Mouse (Mus musculus) urinary bladder, postnatal 36 days (tissue): ENCODE results near the gene Tmx4.
"Not testable (repeated sequence)": the region's sequence is repeated elsewhere in the genome, so short reads cannot be mapped to it uniquely, and the experiment has no call there.

Experiments used
- DNase-seq, 2 experiments: peaks; one replicate each; pipeline ENCODE4 v3.0.0; 2022; ENCODE audit warnings: low spot score in 2 of 2, mixed read lengths in 1 of 2

Gene Tmx4

GRCm38 (mm10) chr2:134643514-134644300, at the start of gene Tmx4:
Tmx4 (minus strand) TSS chr2:134644145.
- peak; percentile 98 to 99 for DNase-seq

GRCm38 (mm10) chr2:134692125-134692524, 48.2 kb upstream of the Tmx4 start:
- DNase-seq: no peak

DNA sequence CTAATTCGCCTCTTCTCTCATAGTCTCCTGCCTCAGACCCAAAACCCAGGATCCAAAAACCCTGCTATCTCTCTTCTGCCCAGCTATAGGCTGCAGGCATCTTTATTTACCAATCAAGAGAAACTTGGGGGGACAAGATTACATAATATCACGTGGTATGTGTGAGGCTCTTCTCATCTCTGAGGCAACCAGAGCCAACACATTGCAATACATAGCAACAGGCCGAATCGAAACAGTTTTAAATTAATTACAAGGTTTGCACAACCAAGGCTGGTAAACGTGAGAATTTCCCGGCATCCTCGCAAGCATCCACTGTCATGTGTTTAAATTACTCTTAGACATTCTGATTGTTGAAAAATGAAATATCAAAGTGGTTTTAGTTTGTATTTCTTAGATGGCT, 47.1 kb upstream of the Tmx4 start:
- no peak for DNase-seq

DNA sequence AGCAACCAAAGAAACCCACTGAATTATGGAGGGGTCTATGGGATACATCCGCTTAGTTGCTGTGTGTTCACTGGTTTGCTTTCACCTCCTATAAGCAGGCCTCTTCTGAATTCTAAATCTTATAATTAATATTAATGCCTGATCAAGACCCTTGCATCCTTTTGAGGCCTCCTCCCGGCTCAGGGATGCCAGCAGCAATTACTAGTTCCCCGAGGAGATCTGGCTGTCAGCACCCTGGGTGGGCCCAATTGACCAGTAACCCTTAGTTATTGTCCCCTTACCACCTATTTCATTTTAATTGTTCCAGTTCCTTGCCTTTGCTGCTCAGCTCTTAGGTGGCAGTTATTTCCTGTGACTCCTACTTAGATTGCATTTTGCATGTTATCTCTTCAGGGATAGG, 38.4 kb upstream of the Tmx4 start:
- no peak for DNase-seq

- DNase-seq: peak in 1 of 2 experiments; percentile 11
These were observed 37.5 kb upstream of the Tmx4 start for GRCm38 (mm10) chr2:134681271-134681961.

GRCm38 (mm10) chr2:134679567-134679966, 35.6 kb upstream of the Tmx4 start:
- DNase-seq: no peak

DNA sequence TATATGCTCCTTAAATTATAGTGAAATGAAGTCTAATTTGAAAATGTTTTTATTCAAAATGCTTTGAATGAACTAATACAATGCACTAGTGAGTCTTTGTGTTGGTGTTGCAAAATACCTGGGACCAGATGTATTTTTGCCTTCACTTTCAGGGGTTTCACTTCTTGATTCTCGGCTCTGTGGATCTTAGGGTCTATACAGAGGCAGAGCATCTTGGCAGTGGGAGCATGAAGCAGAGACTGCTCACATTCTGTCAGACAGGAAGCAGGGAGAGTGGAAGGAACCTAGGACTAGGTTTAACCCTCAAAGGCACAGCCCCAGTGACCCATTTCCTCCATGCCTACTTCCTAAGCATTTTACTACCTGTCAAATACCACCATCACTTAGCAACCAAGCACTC, 31.5 kb upstream of the Tmx4 start:
- DNase-seq: no peak

DNA sequence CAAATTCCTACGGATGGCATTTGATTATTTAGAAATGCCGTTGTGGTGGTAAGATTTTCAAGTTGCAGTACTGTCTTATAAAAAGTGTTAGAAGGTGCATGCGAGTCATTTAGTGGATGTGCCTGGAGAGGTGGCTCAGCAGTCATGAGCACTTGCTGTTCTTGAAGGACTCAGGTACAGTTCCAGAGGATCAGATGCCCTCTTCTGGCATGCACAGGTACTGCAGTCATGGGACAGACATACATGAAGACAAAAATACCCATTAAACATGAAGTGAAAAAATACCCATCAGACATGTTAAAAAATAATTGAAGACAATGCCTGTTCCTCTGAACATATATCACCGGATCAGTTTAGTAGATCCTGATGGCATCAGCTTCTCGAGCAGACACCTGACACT, 29.7 kb upstream of the Tmx4 start:
- peak; percentile 6 to 17 for DNase-seq

GRCm38 (mm10) chr2:134656477-134656876, 12.5 kb upstream of the Tmx4 start:
- DNase-seq: no peak

- DNase-seq: no peak
These were observed 10.7 kb upstream of the Tmx4 start for GRCm38 (mm10) chr2:134654668-134655067.

GRCm38 (mm10) chr2:134652759-134653158, 8.8 kb upstream of the Tmx4 start:
- DNase-seq: no peak

DNA sequence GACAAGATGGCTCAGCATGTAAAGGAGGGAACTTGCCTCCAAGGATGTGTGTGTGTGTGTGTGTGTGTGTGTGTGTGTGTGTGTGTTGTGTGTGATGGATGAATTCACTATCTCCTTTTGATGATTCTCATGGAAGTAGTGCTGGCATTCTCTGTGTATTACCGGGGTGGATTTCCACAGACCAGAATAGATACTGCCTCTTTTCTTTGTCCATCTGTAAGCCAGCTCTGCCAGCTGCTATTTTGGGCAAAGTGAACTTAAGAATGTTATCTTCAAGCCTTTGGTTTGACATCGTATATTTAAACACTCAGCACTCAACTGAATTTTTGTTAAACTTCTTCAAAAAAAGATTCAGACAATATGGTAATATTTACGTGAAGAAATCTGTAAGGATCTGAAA, 5.1 kb upstream of the Tmx4 start:
- DNase-seq: no peak

DNA sequence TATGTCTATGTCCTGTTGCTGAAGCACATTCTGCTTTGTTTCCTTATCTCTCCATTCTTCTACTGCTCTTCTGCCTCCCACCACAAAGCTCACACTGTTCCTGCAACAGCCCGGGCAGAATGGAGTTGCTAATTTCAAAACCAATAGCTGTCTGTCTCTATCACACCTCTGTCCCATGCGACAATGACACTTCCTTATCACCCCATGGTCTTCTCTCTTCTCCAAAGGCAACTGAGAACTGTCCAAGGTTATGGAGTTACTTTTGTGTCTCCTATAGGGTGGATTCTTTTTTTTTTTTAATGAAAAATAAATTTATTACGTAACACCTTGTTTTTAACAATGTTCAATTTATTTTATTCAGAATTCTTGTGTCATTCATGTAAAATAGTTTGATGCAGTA, 1.8 kb upstream of the Tmx4 start:
- no peak for DNase-seq

DNA sequence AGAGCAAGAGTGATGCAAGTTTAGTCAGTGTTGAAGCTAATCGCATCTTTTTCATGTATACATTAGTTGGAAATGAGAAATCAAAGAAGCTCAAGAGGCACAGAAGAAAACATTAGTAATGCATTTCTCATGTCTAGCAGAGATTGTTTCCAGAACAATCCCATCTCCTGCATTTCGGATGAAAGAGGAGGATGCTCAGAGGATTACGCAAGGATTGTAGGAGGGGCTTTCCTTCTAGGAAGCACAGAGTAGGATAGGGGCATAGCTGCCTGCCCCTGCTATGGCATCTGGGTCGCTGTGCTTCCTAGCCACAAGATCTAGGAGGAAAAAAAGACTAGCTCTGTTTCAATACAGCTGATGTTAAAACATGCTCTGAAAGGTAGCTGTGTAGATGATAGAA, 1.2 kb upstream of the Tmx4 start:
- no peak for DNase-seq

GRCm38 (mm10) chr2:134644301-134644912, 462 bp upstream of the Tmx4 start:
- DNase-seq: no peak

GRCm38 (mm10) chr2:134642377-134642776, 1.6 kb downstream of the Tmx4 start:
- no peak for DNase-seq

DNA sequence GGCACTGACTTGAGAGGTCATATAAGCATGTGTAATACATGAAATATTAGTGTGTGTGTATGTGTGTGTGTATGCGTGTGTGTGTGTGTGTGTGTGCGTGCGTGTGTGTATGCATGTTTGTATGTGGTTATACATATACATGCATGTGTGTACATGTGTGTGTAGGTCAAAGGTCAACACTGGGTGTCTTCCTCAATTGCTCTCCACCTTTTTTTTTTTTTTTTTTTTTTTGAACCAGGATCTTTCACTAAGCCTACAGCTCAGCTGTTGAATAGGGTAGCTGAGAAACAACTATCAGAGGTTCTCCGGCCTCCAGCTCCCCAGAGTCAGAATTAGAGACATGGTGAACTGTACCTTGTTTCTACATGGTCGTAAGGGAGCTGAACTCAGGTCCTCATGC, 2.6 kb downstream of the Tmx4 start:
- DNase-seq: no peak

DNA sequence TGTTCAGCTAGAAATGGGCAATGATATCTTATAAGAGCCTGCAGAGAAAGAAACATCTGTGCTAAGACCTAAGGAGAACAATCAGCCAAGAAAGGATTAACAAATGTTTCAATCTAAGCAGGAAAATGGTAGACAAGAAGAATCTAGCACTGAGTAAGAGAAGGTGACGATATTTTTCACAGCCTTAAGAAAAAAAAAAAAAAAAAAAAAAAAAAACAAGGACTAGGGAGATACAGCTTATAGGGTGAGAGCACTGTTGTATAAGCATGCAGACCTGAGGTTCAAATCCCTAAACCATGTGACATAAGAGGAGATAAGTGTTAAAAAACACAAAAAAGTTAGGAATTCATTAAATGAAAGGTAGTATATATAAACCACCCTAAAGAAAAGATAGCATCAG, 3.5 kb downstream of the Tmx4 start:
- DNase-seq: no peak

DNA sequence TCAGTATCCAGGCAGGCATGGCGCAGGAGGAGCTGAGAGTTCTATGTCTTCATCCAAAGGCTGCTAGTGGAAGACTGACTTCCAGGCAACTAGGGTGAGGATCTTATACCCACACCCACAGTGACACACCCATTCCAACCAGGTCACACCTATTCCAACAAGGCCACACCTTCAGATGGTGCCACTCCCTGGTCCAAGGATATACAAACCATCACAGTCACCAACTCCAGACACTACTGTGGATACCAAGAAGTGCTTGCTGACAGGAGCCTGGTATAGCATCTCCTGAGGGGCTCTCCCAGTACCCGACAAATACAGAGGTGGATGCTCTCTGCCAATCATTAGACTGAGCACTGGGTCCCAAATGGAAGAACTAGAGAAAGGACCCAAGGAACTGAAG, 15.4 kb downstream of the Tmx4 start:
- DNase-seq: not testable (repeated sequence)

- DNase-seq: no peak
These were observed 39.0 kb downstream of the Tmx4 start for GRCm38 (mm10) chr2:134604935-134605334.

DNA sequence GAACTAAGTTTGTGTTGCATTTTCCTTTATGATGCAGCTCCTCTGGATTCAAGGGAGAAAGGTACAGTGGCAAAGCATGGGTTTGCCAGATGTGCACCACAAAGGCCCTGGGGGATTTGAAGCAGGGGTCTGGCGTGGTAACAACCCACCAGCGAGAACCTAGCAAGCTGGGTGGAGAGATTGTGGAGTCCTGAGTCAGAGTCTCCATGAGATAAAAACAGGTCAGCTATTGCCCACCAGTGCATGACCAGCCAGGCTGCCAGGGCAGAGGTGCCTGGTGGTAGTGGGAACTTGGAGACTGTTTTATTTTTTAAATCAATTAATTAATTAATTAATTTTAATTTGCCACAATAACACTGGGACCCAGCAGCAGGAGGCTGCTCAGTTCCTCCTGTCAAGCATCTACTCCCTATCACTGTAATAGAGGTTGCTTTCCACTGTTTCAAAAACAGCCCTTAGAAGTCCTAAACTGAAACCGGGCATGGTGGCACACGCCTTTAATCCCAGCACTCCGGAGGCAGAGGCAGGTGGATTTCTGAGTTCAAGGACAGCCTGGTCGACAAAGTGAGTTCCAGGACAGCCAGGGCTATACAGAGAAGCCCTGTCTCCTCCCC, 52.8 kb downstream of the Tmx4 start:
- DNase-seq: no peak

- DNase-seq: no peak
These were observed 58.7 kb downstream of the Tmx4 start for GRCm38 (mm10) chr2:134585243-134585642.
